Mouse (Mus musculus): ENCODE data around the gene Polr2l. TPM values are rescaled to one million over a fixed set of nuclear protein-coding genes. Genes with fewer than 3 reads are reported as not detected.

Polr2l gene
- total RNA-seq (2023), result 19.9 TPM

GRCm38 (mm10) chr7:141475011-141475804 lies at the start of gene Polr2l, which contains the start of gene Tspan4:
Gene Polr2l (minus strand): TSS chr7:141475132.
Gene Tspan4 (plus strand): TSS chr7:141475240.

GRCm38 (mm10) chr7:141467230-141468030 lies 7.5 kb downstream of the Polr2l start, which contains the start of gene Cd151:
Gene Cd151 (plus strand): TSS chr7:141467392.

GRCm38 (mm10) chr7:141460391-141461113 lies 14.4 kb downstream of the Polr2l start, which contains the start of gene Cracr2b:
Gene Cracr2b (plus strand): TSS chr7:141461094.

GRCm38 (mm10) chr7:141454967-141455551 lies 19.9 kb downstream of the Polr2l start, which contains the start of gene Pnpla2:
Gene Pnpla2 (plus strand): TSS chr7:141455198.

GRCm38 (mm10) chr7:141447110-141447991 lies 27.6 kb downstream of the Polr2l start, which contains the start of gene Rplp2:
Gene Rplp2 (plus strand): TSS chr7:141447370.

GRCm38 (mm10) chr7:141443828-141444237 lies 31.1 kb downstream of the Polr2l start, which contains the start of gene Pidd1:
Gene Pidd1 (minus strand): TSS chr7:141444025.

GRCm38 (mm10) chr7:141437178-141438120 lies 37.5 kb downstream of the Polr2l start, which contains the start of gene Slc25a22:
Gene Slc25a22 (minus strand): TSS chr7:141437892.

GRCm38 (mm10) chr7:141429310-141429709 lies 45.6 kb downstream of the Polr2l start, which contains the start of gene Cend1:
Gene Cend1 (minus strand): TSS chr7:141429491.

Other genes with a start within 250 kb of the Polr2l start
- 165 TPM for gene Phrf1, start 246.3 kb downstream of the Polr2l start, total RNA-seq (2023)
- 47.4 TPM for gene Irf7, start 208.7 kb downstream of the Polr2l start, total RNA-seq (2023)
- not detected for gene Cdhr5, start 198.3 kb downstream of the Polr2l start, total RNA-seq (2023)
- gene Sct, start 196.0 kb downstream of the Polr2l start, total RNA-seq (2023), result not detected
- not detected for gene Drd4, start 183.1 kb downstream of the Polr2l start, total RNA-seq (2023)
- gene Deaf1, start 147.4 kb downstream of the Polr2l start, total RNA-seq (2023), result 68.8 TPM
- gene Tmem80, start 147.4 kb downstream of the Polr2l start, total RNA-seq (2023), result 24.8 TPM
- 0.65 TPM for gene Eps8l2, start 136.3 kb downstream of the Polr2l start, total RNA-seq (2023)
- gene Taldo1, start 82.9 kb downstream of the Polr2l start, total RNA-seq (2023), result 98.5 TPM
- 37.5 TPM for gene Gatd1, start 61.0 kb downstream of the Polr2l start, total RNA-seq (2023)
- gene Cend1, start 45.6 kb downstream of the Polr2l start, total RNA-seq (2023), result not detected
- gene Slc25a22, start 37.2 kb downstream of the Polr2l start, total RNA-seq (2023), result 49.9 TPM
- gene Pidd1, start 31.1 kb downstream of the Polr2l start, total RNA-seq (2023), result 2.7 TPM
- gene Rplp2, start 27.8 kb downstream of the Polr2l start, total RNA-seq (2023), result 3,316 TPM
- gene Pnpla2, start 19.9 kb downstream of the Polr2l start, total RNA-seq (2023), result 61.0 TPM
- 1.7 TPM for gene Cracr2b, start 14.0 kb downstream of the Polr2l start, total RNA-seq (2023)
- 8.9 TPM for gene Cd151, start 7.7 kb downstream of the Polr2l start, total RNA-seq (2023)
- 2.1 TPM for gene Tspan4, start 108 bp upstream of the Polr2l start, total RNA-seq (2023)
- 20.9 TPM for gene Chid1, start 64.7 kb upstream of the Polr2l start, total RNA-seq (2023)
- 65.0 TPM for gene Ap2a2, start 87.0 kb upstream of the Polr2l start, total RNA-seq (2023)
- not detected for gene Muc6, start 180.2 kb upstream of the Polr2l start, total RNA-seq (2023)
- gene Muc2, start 215.2 kb upstream of the Polr2l start, total RNA-seq (2023), result 0.35 TPM